Mouse (Mus musculus) limb, embryonic 11.5 days (tissue): ENCODE results near the gene Hibadh. TPM values are rescaled to one million over a fixed set of nuclear protein-coding genes. Genes with fewer than 3 reads are reported as not detected.

Experiments
- ATAC-seq: fragments of 200-750 bp; cut with Nextera tagmentation; 2 replicates; pipeline ENCODE4 v1.8.0; 2017; ENCODE audit warnings: low read depth; ENCODE audit not compliant: insufficient number of reproducible peaks, low FRiP score, low TSS enrichment
- DNase-seq: peaks from one replicate; pipeline ENCODE4 v3.0.0-alpha.2; 2015; ENCODE audit warnings: low spot score
- H3K27ac ChIP-seq: fragments of 300-500 bp; sonication (generic); replicated peaks from 2 replicates; pipeline ENCODE4 v1.5.1; 2014; ENCODE audit warnings: low read depth, mild to moderate bottlenecking, low read length
- H3K27me3 ChIP-seq: fragments of 300-500 bp; sonication (generic); 2 replicates; pipeline ENCODE4 v1.6.1; 2014; ENCODE audit warnings: mild to moderate bottlenecking, low read length, mixed read lengths; ENCODE audit not compliant: control insufficient read depth, insufficient read depth
- H3K36me3 ChIP-seq: fragments of 300-500 bp; sonication (generic); 2 replicates; pipeline ENCODE4 v1.6.1; 2014; ENCODE audit warnings: mild to moderate bottlenecking, low read length, moderate library complexity, mixed read lengths; ENCODE audit not compliant: control insufficient read depth, insufficient read depth
- H3K4me1 ChIP-seq: fragments of 300-500 bp; sonication (generic); 2 replicates; pipeline ENCODE4 v1.6.1; 2014; ENCODE audit warnings: low read length, mixed read lengths; ENCODE audit not compliant: control insufficient read depth, insufficient read depth
- H3K4me2 ChIP-seq: fragments of 300-500 bp; sonication (generic); 2 replicates; pipeline ENCODE4 v1.6.1; 2014; ENCODE audit warnings: low read depth, mild to moderate bottlenecking, moderate library complexity; ENCODE audit not compliant: severe bottlenecking
- H3K4me3 ChIP-seq: fragments of 300-500 bp; sonication (generic); 2 replicates; pipeline ENCODE4 v1.5.1; 2014; ENCODE audit warnings: low read depth, low read length
- H3K9ac ChIP-seq: fragments of 300-500 bp; sonication (generic); 2 replicates; pipeline ENCODE4 v1.6.1; 2014; ENCODE audit warnings: mild to moderate bottlenecking, low read length
- H3K9me3 ChIP-seq: fragments of 300-500 bp; sonication (generic); 2 replicates; pipeline ENCODE4 v1.6.1; 2016; ENCODE audit warnings: low read length; ENCODE audit not compliant: control insufficient read depth
- WGBS: fragments of 180-500 bp; shearing (Covaris S2); extraction: QIAGEN DNeasy Blood & Tissue Kit; methylation state at CpG from one replicate; pipeline ENCODE4 v1.1.7; 2014; 5-methylcytosine and 5-hydroxymethylcytosine counted together
- polyA plus RNA-seq: library from polyadenylated mRNA; unstranded; fragments of >200 nt; fragmentation: Nextera tagmentation; extraction: Ambion mirVana; gene quantifications from 2 replicates; pipeline ENCODE4 v1.2.1, GENCODE M21; 2014

Hibadh gene
- polyA plus RNA-seq, 1 experiment from 2014 or later, result 55.3 TPM

GRCm38 (mm10) chr6:52539911-52540310, 100.3 kb downstream of the Hibadh start:
- Histone ChIP-seq H3K4me2 (no peak overlapping the region), H3K9me3 (0 out of 2 replicates have a peak, but pooled peaks cover 2% of the 10 kb centered on the region), H3K4me3 (no peak overlapping the region), H3K9ac (no peak overlapping the region), H3K4me1 (peaks cover 13% of the 10 kb centered on the region), H3K27me3 (no peaks in the 10 kb centered on the region), H3K36me3 (no peaks in the 10 kb centered on the region), H3K27ac (no peak overlapping the region)
- no peak for DNase-seq
- WGBS, result 3% methylated on average over 2 of the region's 2 CpGs
- ATAC-seq, result no peak

DNA sequence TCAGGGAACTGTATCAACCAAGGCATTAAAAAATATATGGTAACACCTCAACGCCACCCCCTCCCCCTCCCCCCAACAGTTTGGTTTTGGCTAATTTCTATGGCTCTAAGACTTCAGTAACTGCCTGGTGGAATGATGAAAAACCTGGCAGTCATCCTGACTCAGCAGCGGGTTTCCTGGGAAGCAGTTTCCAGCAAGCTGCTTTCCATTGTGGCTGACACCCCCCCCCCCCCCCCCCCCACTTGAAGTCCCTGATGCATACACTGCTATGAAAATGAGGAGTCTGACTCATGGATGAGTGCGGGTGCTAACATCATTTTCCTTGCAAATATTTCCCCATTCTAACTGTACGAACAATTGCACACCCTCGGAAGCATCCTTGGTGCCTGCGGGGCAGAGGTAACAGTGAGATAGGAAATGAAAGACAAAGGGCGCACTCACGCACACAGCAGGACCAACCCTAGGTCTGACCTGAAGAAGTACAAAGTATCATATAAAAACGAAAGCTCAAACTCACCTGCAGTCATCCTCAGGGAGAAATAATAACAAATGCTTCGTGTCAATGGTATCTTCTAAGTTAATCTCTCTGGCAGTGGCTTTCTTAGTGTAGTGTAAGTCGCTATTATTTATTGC, 105.0 kb downstream of the Hibadh start:
- Histone ChIP-seq H3K9me3 (0 out of 2 replicates have a peak, but pooled peaks cover 2% of the 10 kb centered on the region), H3K27ac (no peak overlapping the region), H3K27me3 (no peaks in the 10 kb centered on the region), H3K4me3 (no peak overlapping the region), H3K4me2 (no peak overlapping the region), H3K9ac (no peak overlapping the region), H3K4me1 (no peaks in the 10 kb centered on the region), H3K36me3 (no peaks in the 10 kb centered on the region)
- ATAC-seq (no peak), DNase-seq (no peak)
- WGBS, result 68% methylated on average over 11 of the region's 11 CpGs

DNA sequence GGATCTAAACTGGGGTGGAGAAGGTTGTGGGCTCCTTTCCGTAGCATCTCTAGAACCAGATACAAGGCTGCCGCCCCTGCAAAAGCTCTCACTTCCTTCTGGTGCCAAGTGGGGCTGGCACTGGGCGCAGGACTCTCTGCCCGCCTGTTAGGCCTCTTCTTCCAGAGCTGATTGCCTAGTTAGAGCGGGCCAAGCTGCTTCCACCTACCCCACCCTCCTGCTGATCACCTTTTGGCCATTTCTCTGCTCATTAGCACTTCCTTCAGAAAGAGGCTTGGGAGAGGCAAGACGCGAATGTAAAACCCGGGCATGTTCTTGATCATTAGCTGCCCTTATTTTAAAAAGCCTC, 108.1 kb downstream of the Hibadh start:
- ATAC-seq (no peak), DNase-seq (no peak)
- 54% methylated on average over 8 of the region's 8 CpGs for WGBS
- H3K27me3 ChIP-seq, result no peaks in the 10 kb centered on the region
- H3K9ac ChIP-seq, result no peak overlapping the region
- no peak overlapping the region for H3K4me3 ChIP-seq
- H3K4me2 ChIP-seq, result no peak overlapping the region
- 0 out of 2 replicates have a peak, but pooled peaks cover 1% of the 10 kb centered on the region for H3K9me3 ChIP-seq
- H3K4me1 ChIP-seq, result no peaks in the 10 kb centered on the region
- H3K27ac ChIP-seq, result no peak overlapping the region
- H3K36me3 ChIP-seq, result no peaks in the 10 kb centered on the region

DNA sequence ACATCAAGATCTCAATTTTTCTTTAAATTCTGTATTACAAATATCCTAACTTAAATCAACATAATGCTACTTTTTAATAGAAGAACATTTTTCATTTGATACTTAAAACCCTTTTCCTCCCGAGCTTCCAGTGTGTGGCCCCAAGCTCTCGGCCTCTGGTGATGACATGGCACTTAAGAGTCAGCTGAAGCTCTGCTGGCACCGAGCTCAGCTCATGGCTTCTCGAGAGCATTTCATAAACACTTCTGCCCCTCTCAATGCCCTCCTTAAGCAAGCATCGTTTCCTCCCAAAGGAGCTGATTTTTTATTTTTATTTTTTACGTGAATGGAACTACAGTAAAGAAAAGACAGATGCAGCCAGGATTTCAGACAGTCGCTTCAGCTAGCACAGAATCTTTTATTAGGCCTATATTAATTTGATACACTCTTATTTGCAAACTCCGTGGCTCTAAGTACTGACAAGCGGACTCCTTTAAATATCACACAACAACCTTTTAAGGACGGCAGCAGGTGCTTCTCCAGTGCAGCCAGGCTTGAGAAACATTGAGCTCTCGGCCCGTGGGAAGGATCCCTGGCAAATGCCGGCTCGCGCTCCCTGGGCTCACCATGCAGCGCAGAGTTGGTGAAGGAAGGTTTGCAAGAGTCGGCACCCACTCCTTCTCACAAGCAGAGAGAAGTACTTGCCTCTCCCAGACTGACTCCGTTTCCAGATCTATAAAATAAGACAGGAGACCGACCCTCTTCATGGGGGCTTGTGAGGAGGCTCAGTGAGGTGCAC, 108.6 kb downstream of the Hibadh start:
- no peaks in the 10 kb centered on the region for H3K36me3 ChIP-seq
- H3K27ac ChIP-seq, result no peak overlapping the region
- H3K9me3 ChIP-seq, result no peaks in the 10 kb centered on the region
- no peak overlapping the region for H3K9ac ChIP-seq
- H3K4me3 ChIP-seq, result no peak overlapping the region
- WGBS, result 77% methylated on average over 19 of the region's 19 CpGs
- H3K4me1 ChIP-seq, result no peaks in the 10 kb centered on the region
- ATAC-seq (no peak), DNase-seq (no peak)
- no peak overlapping the region for H3K4me2 ChIP-seq
- no peaks in the 10 kb centered on the region for H3K27me3 ChIP-seq

GRCm38 (mm10) chr6:52530861-52531260, 109.3 kb downstream of the Hibadh start:
- H3K9me3 ChIP-seq, result no peaks in the 10 kb centered on the region
- H3K27me3 ChIP-seq, result no peaks in the 10 kb centered on the region
- DNase-seq, result no peak
- no peak overlapping the region for H3K9ac ChIP-seq
- no peaks in the 10 kb centered on the region for H3K36me3 ChIP-seq
- H3K4me2 ChIP-seq, result no peak overlapping the region
- H3K4me1 ChIP-seq, result no peaks in the 10 kb centered on the region
- no peak for ATAC-seq
- WGBS, result 84% methylated on average over 10 of the region's 10 CpGs
- no peak overlapping the region for H3K4me3 ChIP-seq
- no peak overlapping the region for H3K27ac ChIP-seq

GRCm38 (mm10) chr6:52524226-52524625, 116.0 kb downstream of the Hibadh start:
- DNase-seq (no peak), ATAC-seq (no peak)
- WGBS, result 67% methylated on average over 2 of the region's 2 CpGs
- H3K4me3 ChIP-seq, result no peak overlapping the region
- no peak overlapping the region for H3K4me2 ChIP-seq
- H3K27me3 ChIP-seq, result no peaks in the 10 kb centered on the region
- no peak overlapping the region for H3K9ac ChIP-seq
- H3K9me3 ChIP-seq, result no peaks in the 10 kb centered on the region
- H3K27ac ChIP-seq, result no peak overlapping the region
- H3K36me3 ChIP-seq, result no peaks in the 10 kb centered on the region
- H3K4me1 ChIP-seq, result no peaks in the 10 kb centered on the region

- H3K36me3 ChIP-seq, result no peaks in the 10 kb centered on the region
- H3K9ac ChIP-seq, result no peak overlapping the region
- peaks cover 9% of the 10 kb centered on the region for H3K4me1 ChIP-seq
- DNase-seq (no peak), ATAC-seq (no peak)
- H3K9me3 ChIP-seq, result no peaks in the 10 kb centered on the region
- no peak overlapping the region for H3K4me2 ChIP-seq
- no peak overlapping the region for H3K27ac ChIP-seq
- WGBS, result 56% methylated on average over 10 of the region's 10 CpGs
- H3K4me3 ChIP-seq, result no peak overlapping the region
- no peaks in the 10 kb centered on the region for H3K27me3 ChIP-seq
Observed at GRCm38 (mm10) chr6:52518704-52519103, 121.5 kb downstream of the Hibadh start.

GRCm38 (mm10) chr6:52517272-52517671, 122.9 kb downstream of the Hibadh start:
- Histone ChIP-seq H3K4me2 (no peak overlapping the region), H3K36me3 (no peaks in the 10 kb centered on the region), H3K27ac (no peak overlapping the region), H3K4me1 (peaks cover 14% of the 10 kb centered on the region), H3K4me3 (no peak overlapping the region), H3K27me3 (no peaks in the 10 kb centered on the region), H3K9ac (no peak overlapping the region), H3K9me3 (no peaks in the 10 kb centered on the region)
- WGBS, result 68% methylated on average over 5 of the region's 5 CpGs
- ATAC-seq, result no peak
- DNase-seq, result no peak
